Mouse (Mus musculus) lung, adult 2 months (tissue): ENCODE results near the gene Taf1. TPM values are rescaled to one million over a fixed set of nuclear protein-coding genes. Genes with fewer than 3 reads are reported as not detected.

Source experiments
- DNase-seq: peaks from one replicate; pipeline ENCODE4 v3.0.0; 2022
- H3K4me1 ChIP-seq: fragments of 200-500 bp; 2 replicates; pipeline ENCODE4 v1.6.1; 2011; ENCODE audit warnings: low read length; ENCODE audit not compliant: control insufficient read depth, insufficient read depth
- H3K4me3 ChIP-seq: fragments of 200-500 bp; replicated peaks from 2 replicates; pipeline ENCODE3; 2011; ENCODE audit warnings: low read depth, mild to moderate bottlenecking, control low read depth, low read length; ENCODE audit errors: extremely low read depth
- CTCF ChIP-seq: fragments of 200-500 bp; IDR thresholded peaks from 2 replicates; pipeline ENCODE4 v1.5.1; 2011; ENCODE audit warnings: mild to moderate bottlenecking, low read length, control low read depth; ENCODE audit not compliant: insufficient read depth
- POLR2A ChIP-seq: fragments of 200-500 bp; IDR thresholded peaks from 2 replicates; pipeline ENCODE4 v1.6.1; 2011; ENCODE audit warnings: low read depth, mild to moderate bottlenecking, control low read depth, low read length, borderline replicate concordance; ENCODE audit errors: extremely low read depth
- WGBS: fragments of 180-500 bp; shearing (Covaris S2); methylation state at CpG from one replicate; pipeline ENCODE4 v1.1.7; 2018; 5-methylcytosine and 5-hydroxymethylcytosine counted together
- polyA plus RNA-seq: library from polyadenylated mRNA; depleted of rRNA; stranded (reverse); fragments of >200 nt; gene quantifications from 2 replicates; pipeline ENCODE4 v1.2.3, GENCODE M21; 2012; rRNA removed

Gene Taf1
- polyA plus RNA-seq, 1 experiment, result 7.3 TPM

DNA sequence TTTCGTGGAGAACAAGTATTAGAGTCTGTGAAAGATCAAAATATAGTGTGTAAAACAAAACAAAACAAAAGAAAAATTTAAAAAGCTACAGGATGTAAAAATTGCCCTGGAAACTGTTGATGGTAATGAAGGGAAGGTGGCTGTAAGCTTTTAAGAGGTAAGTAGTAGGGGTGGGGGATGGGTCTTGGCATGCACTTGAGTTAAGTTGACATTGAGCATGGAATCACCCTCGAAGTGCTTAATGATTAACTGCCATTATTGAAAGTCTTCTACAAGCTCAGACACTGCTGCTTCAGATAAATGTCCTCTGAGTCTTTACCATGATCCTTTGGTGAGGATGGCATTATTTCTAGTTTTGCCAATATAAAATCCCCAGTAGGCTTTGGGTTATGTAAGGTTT is 112.8 kb downstream of the Taf1 start:
- DNase-seq, result no peak
- Histone ChIP-seq H3K4me1 (peaks cover 5% of the 10 kb centered on the region), H3K4me3 (no peak overlapping the region)
- no peak for TF ChIP-seq CTCF
- TF ChIP-seq POLR2A, result no peak
- 50% methylated on average over 2 of the region's 2 CpGs for WGBS

DNA sequence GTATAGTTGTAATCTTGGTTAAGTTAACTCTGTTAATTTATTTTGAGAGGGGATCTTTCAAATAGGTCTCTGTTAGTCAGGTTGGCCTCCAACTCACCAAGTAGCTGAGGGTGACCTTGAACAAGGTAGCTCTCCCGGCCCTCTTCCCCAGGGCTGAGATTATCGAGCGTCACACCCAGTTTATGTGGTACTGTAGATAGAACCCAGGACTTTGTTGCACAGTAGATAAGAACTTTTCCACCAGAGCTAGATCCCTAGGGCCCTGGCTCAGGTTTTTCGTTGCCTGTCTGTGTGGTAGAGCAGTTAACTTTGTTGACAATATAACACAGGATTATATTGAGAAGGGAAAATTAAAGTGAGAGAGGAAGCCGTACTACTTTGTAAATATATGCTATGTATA is 114.1 kb downstream of the Taf1 start:
- Histone ChIP-seq H3K4me3 (no peak overlapping the region), H3K4me1 (peaks cover 5% of the 10 kb centered on the region)
- no peak for TF ChIP-seq CTCF
- TF ChIP-seq POLR2A, result no peak
- 64% methylated on average over 5 of the region's 5 CpGs for WGBS
- no peak for DNase-seq

Other genes starting within 250 kb of the Taf1 start
- gene Nlgn3, start 233.6 kb upstream of the Taf1 start, polyA plus RNA-seq, result 0.23 and 0.57 TPM in 2 replicates
- 6.2 and 7.2 TPM in 2 replicates for gene Gjb1, start 156.4 kb upstream of the Taf1 start, polyA plus RNA-seq
- gene Zmym3, start 111.9 kb upstream of the Taf1 start, polyA plus RNA-seq, result 23.6 and 32.8 TPM in 2 replicates
- gene Nono, start 103.4 kb upstream of the Taf1 start, polyA plus RNA-seq, result 57.9 and 96.3 TPM in 2 replicates
- 2.0 and 13.6 TPM in 2 replicates for gene Itgb1bp2, start 83.6 kb upstream of the Taf1 start, polyA plus RNA-seq
- gene Ogt, start 107.3 kb downstream of the Taf1 start, polyA plus RNA-seq, result 59.0 and 107 TPM in 2 replicates
- 4.1 and 5.2 TPM in 2 replicates for gene Cxcr3, start 201.5 kb downstream of the Taf1 start, polyA plus RNA-seq